Mouse (Mus musculus) brain, embryonic 14.5 days (tissue): Measurements from ENCODE around the gene Elmo1.

ENCODE experiments used
- CTCF ChIP-seq: fragments of 200-500 bp; IDR thresholded peaks from 2 replicates; pipeline ENCODE4 v1.5.1; 2012; ENCODE audit warnings: inconsistent platforms, mild to moderate bottlenecking, moderate library complexity, borderline replicate concordance; ENCODE audit not compliant: insufficient read depth, insufficient read length; ENCODE audit errors: extremely low read depth
- POLR2A ChIP-seq: fragments of 200-500 bp; IDR thresholded peaks from 2 replicates; pipeline ENCODE4 v1.6.1; 2012; ENCODE audit warnings: mild to moderate bottlenecking, inconsistent platforms, borderline replicate concordance; ENCODE audit not compliant: poor library complexity, insufficient read depth, insufficient read length, severe bottlenecking; ENCODE audit errors: extremely low read depth

- TF ChIP-seq CTCF (no peak), POLR2A (no peak)
Observed at GRCm38 (mm10) chr13:20406470-20407213, 316.2 kb downstream of the Elmo1 start.
